8 mouse cellular contexts compared by ENCODE assay signal in the genomic region with DNA sequence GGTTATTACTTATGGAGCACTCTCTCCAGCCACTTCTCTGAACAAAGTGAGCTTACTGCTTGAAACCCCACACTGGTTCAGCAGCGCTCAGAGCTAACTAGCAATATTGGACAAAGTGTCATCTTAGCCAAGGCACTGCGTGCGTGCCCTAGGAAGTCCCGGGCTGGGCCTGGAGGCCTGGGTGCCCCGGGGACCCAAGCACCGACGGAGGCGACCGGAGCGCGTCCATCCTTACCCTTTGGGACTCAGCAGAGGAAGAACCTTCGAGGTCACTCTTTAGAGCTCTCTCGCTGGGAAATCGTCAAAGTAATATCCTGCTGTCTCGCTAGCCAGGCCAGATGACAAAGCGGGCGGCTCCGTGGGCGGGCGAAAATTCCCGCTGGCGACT. TPM values are rescaled to one million over a fixed set of nuclear protein-coding genes. Genes with fewer than 3 reads are reported as not detected.
A peak's percentile ranks its signal among the peaks of the same experiment; 100 is the strongest.
DNase-seq lines count a peak whose midpoint lies in the region; ATAC-seq and TF ChIP-seq lines count a peak whose summit lies in the region.

No protein-coding gene starts in this region.

- 1% methylated on average over 22 of the region's 22 CpGs for WGBS in forebrain, embryonic 15.5 days
- under 1% methylated on average over 22 of the region's 22 CpGs for WGBS in liver, embryonic 15.5 days (ENCODE audit: insufficient replicate concordance)

- H3K27ac ChIP-seq in left cerebral cortex, adult 2 months = peak overlapping the region; percentile 60
- H3K27ac ChIP-seq in forebrain, embryonic 15.5 days (replicated peaks) = peak overlapping the region; percentile 81
- H3K27ac ChIP-seq in liver, embryonic 15.5 days (replicated peaks) = peak overlapping the region; percentile 73

- peak; percentile 69 for ATAC-seq in forebrain, embryonic 15.5 days (replicated peaks)
- peak; percentile 68 for ATAC-seq in liver, embryonic 15.5 days (ENCODE audit: insufficient read depth)

- H3K9me3 ChIP-seq in forebrain, embryonic 15.5 days = no peaks in the 10 kb centered on the region
- no peaks in the 10 kb centered on the region for H3K9me3 ChIP-seq in liver, embryonic 15.5 days (replicated peaks)

- DNase-seq in left cerebral cortex, adult 2 months (ENCODE audit: extremely low spot score in 1 of 2, low spot score in 2 of 2) = no peak
- DNase-seq in left cerebral cortex, postnatal 10 days (ENCODE audit: extremely low spot score in 1 of 2, low spot score in 2 of 2) = no peak
- DNase-seq in adipocyte (ENCODE audit: low spot score) = peak; percentile 60
- DNase-seq in adrenal gland, adult (ENCODE audit: inconsistent age in 2 of 2, low spot score in 1 of 2) = no peak
- DNase-seq in yolk sac, embryonic 10.5 days (ENCODE audit: low spot score) = no peak
- no peak for DNase-seq in left cerebral cortex, postnatal 4 days

- intact Hi-C loops in left cerebral cortex, adult 2 months (cut with DNase I) = no loop called here
- intact Hi-C loops in left cerebral cortex, postnatal 10 days (cut with DNase I) = no loop called here
- intact Hi-C loops in left cerebral cortex, postnatal 4 days (cut with DNase I) = no loop called here

- H3K4me2 ChIP-seq in forebrain, embryonic 15.5 days (replicated peaks) = peak overlapping the region; percentile 55
- H3K4me2 ChIP-seq in liver, embryonic 15.5 days = peak overlapping the region; percentile 80

- no peak for TF ChIP-seq CTCF in left cerebral cortex, adult 2 months (IDR thresholded peaks at IDR 0.05)

- H3K36me3 ChIP-seq in forebrain, embryonic 15.5 days = peaks cover 12% of the 10 kb centered on the region
- H3K36me3 ChIP-seq in liver, embryonic 15.5 days (replicated peaks) = peaks cover 14% of the 10 kb centered on the region

- H3K9ac ChIP-seq in forebrain, embryonic 15.5 days (replicated peaks) = peak overlapping the region; percentile 68
- peak overlapping the region; percentile 69 for H3K9ac ChIP-seq in liver, embryonic 15.5 days

- H3K27me3 ChIP-seq in forebrain, embryonic 15.5 days = no peaks in the 10 kb centered on the region
- H3K27me3 ChIP-seq in liver, embryonic 15.5 days = no peaks in the 10 kb centered on the region

- H3K4me3 ChIP-seq in left cerebral cortex, adult 2 months = peak overlapping the region; percentile 63
- peak overlapping the region; percentile 62 for H3K4me3 ChIP-seq in forebrain, embryonic 15.5 days
- H3K4me3 ChIP-seq in liver, embryonic 15.5 days (replicated peaks) = peak overlapping the region; percentile 70

- peaks cover 20% of the 10 kb centered on the region for H3K4me1 ChIP-seq in forebrain, embryonic 15.5 days
- peaks cover 34% of the 10 kb centered on the region for H3K4me1 ChIP-seq in liver, embryonic 15.5 days (replicated peaks)

RNA-seq across cellular contexts. Expression of gene Eci3, which starts 30.0 kb away (rescaled TPM):
- total RNA-seq in left cerebral cortex, adult 2 months (2021) = under 1 TPM; 0.44 to 0.66 TPM
- 1 to 10 TPM in 1 of 2 experiments, under 1 TPM in 1; 0.97 to 1.0 TPM for total RNA-seq in left cerebral cortex, postnatal 10 days (2021)
- 0.15 and 0.41 TPM in 2 replicates for polyA plus RNA-seq in forebrain, embryonic 15.5 days (2015; fragmentation: Nextera tagmentation; extraction: Ambion mirVana)
- not detected in 2 replicates for polyA plus RNA-seq in liver, embryonic 15.5 days (2015; fragmentation: Nextera tagmentation; extraction: Ambion mirVana)
- 1 to 10 TPM in 1 of 2 experiments, not detected in 1; 1.0 TPM for total RNA-seq in left cerebral cortex, postnatal 4 days (2021)

RNA-seq across cellular contexts. Expression of gene Eci2, which starts 33.3 kb away (rescaled TPM):
- total RNA-seq in left cerebral cortex, adult 2 months (2021) = 10 to 100 TPM; 39.4 to 41.5 TPM
- 10 to 100 TPM; 45.2 to 50.2 TPM for total RNA-seq in left cerebral cortex, postnatal 10 days (2021)
- polyA plus RNA-seq in forebrain, embryonic 15.5 days (2015; fragmentation: Nextera tagmentation; extraction: Ambion mirVana) = 116 and 121 TPM in 2 replicates
- 44.1 and 46.1 TPM in 2 replicates for polyA plus RNA-seq in liver, embryonic 15.5 days (2015; fragmentation: Nextera tagmentation; extraction: Ambion mirVana)
- total RNA-seq in left cerebral cortex, postnatal 4 days (2021) = 10 to 100 TPM; 58.2 to 59.3 TPM
